Mouse (Mus musculus) c-Kit-positive CD71-positive TER-119-positive erythroid progenitor cells, embryonic 14.5 days (primary cell): ENCODE data around the gene Hdac4.

Experiments
- DNase-seq: peaks from one replicate; pipeline ENCODE4 v3.0.0-alpha.2; 2013; ENCODE audit warnings: low spot score

The Hdac4 gene

GRCm38 (mm10) chr1:92061198-92062073 lies 134.1 kb downstream of the Hdac4 start:
- no peak for DNase-seq

GRCm38 (mm10) chr1:92060532-92061064 lies 134.9 kb downstream of the Hdac4 start:
- DNase-seq, result no peak

GRCm38 (mm10) chr1:92059571-92059970 lies 135.9 kb downstream of the Hdac4 start:
- DNase-seq, result no peak

GRCm38 (mm10) chr1:92058731-92059425 lies 136.6 kb downstream of the Hdac4 start:
- DNase-seq, result no peak

- DNase-seq, result no peak
Observed at GRCm38 (mm10) chr1:92057068-92057467, 138.4 kb downstream of the Hdac4 start.

GRCm38 (mm10) chr1:92055149-92055548 lies 140.3 kb downstream of the Hdac4 start:
- no peak for DNase-seq

GRCm38 (mm10) chr1:92052190-92052589 lies 143.3 kb downstream of the Hdac4 start:
- no peak for DNase-seq

GRCm38 (mm10) chr1:92051489-92052062 lies 143.9 kb downstream of the Hdac4 start:
- DNase-seq, result no peak

GRCm38 (mm10) chr1:92050992-92051391 lies 144.5 kb downstream of the Hdac4 start:
- DNase-seq, result no peak

- no peak for DNase-seq
Observed at GRCm38 (mm10) chr1:92050566-92050965, 144.9 kb downstream of the Hdac4 start.

- DNase-seq, result no peak
Observed at GRCm38 (mm10) chr1:92048415-92049354, 146.8 kb downstream of the Hdac4 start.

GRCm38 (mm10) chr1:92045671-92046070 lies 149.8 kb downstream of the Hdac4 start:
- no peak for DNase-seq

- DNase-seq, result no peak
Observed at GRCm38 (mm10) chr1:92044868-92045267, 150.6 kb downstream of the Hdac4 start.

- DNase-seq, result no peak
Observed at GRCm38 (mm10) chr1:92043989-92044388, 151.5 kb downstream of the Hdac4 start.

GRCm38 (mm10) chr1:92042126-92042525 lies 153.4 kb downstream of the Hdac4 start:
- no peak for DNase-seq

- DNase-seq, result no peak
Observed at GRCm38 (mm10) chr1:92041290-92041689, 154.2 kb downstream of the Hdac4 start.

- DNase-seq, result no peak
Observed at GRCm38 (mm10) chr1:92038714-92039113, 156.8 kb downstream of the Hdac4 start.

GRCm38 (mm10) chr1:92037039-92037438 lies 158.5 kb downstream of the Hdac4 start:
- no peak for DNase-seq

GRCm38 (mm10) chr1:92035770-92036169 lies 159.7 kb downstream of the Hdac4 start:
- no peak for DNase-seq

GRCm38 (mm10) chr1:92034247-92034646 lies 161.3 kb downstream of the Hdac4 start:
- DNase-seq, result no peak

GRCm38 (mm10) chr1:92033463-92033862 lies 162.0 kb downstream of the Hdac4 start:
- DNase-seq, result no peak
